Mouse (Mus musculus) ES-Bruce4 (cell line): ENCODE data around the gene Ktn1.

Source experiments
- CTCF ChIP-seq: IDR thresholded peaks from one replicate; pipeline ENCODE4 v1.8.1; 2011; ENCODE audit warnings: low read depth, low read length
- POLR2A ChIP-seq: IDR thresholded peaks from one replicate; pipeline ENCODE4 v1.8.1; 2011; ENCODE audit warnings: low read length; ENCODE audit not compliant: insufficient read depth

GRCm38 (mm10) chr14:47753561-47753960 is 105.3 kb downstream of the Ktn1 start:
- no peak for TF ChIP-seq CTCF
- no peak for TF ChIP-seq POLR2A
